Mouse (Mus musculus) monocyte, adult 5-6 weeks (primary cell): ENCODE results near the gene Ripk1. TPM values are rescaled to one million over a fixed set of nuclear protein-coding genes. Genes with fewer than 3 reads are reported as not detected.
"Not testable (repeated sequence)": the region's sequence is repeated elsewhere in the genome, so short reads cannot be mapped to it uniquely, and the experiment has no call there.

Experiments used
- ATAC-seq: fragments of 153-309, 156-312 bp; replicated peaks from 2 replicates; pipeline ENCODE4 v1.8.0; 2017; ENCODE audit warnings: mild to moderate bottlenecking; ENCODE audit not compliant: low TSS enrichment, insufficient number of reproducible peaks, severe bottlenecking, poor library complexity, low FRiP score
- total RNA-seq: library from RNA; stranded (forward); fragments of 200-1000, 200-491, 200-594 nt; gene quantifications from 3 replicates; pipeline ENCODE4 v1.2.3, GENCODE M21; 2017

The Ripk1 gene
- total RNA-seq, 1 experiment from 2014 or later = 90.4 TPM

DNA sequence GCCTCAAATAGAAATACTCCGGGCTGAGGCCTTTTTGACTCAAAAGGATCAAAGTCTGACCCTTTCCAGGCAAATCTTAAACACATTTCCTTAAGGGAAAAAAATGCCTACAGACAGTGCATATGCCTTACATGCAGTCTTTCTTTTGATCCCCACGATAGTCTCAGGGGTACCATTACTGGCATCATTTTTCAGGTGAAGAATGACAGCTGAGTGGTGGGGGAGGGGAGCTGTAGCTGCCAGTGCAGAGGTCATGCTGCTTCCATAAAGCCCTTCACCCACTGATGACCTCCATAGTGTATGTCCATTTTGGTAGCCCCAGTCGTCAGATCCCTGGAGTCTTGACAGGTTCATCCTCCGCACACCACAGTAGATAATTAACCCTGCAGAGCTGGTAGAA is 68.1 kb downstream of the Ripk1 start:
- no peak for ATAC-seq

DNA sequence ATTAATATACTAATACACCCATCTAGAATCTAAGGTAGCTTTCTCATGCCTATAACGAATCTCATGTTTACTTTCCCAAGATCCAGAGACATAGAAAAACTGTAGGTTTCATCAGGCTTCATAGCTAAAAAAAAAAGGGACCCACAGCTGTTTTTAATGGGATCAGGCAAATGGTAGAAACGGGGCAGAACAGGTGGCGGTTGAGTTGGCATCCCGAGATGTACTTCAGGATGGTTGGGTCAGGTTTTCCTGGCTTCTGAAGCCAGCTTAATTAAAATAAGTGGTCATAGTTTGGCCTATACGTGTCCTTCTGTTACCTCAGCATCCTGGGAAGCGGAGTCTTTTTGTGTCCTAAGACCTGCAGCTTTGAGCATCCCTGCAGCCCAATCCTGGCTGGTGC is 69.7 kb downstream of the Ripk1 start:
- no peak for ATAC-seq

DNA sequence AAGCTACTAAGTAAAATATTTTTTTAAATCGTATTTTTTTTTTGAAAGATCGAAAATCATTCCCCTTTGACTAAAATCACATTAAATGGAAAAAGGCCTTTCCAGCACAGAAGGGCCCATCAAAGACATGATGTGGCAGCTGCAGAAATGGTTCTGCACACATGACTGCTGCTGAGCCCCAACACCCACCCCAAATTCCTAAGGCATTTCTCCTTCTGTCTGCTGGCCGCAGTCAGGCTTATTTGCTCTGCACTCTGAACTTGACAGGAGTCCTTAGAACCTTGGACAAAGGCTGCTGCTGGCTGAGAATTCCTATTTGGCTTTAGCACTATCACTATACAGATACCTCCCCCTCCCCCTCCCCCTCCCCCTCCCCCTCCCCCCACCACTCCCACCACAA is 70.7 kb downstream of the Ripk1 start:
- ATAC-seq = no peak

DNA sequence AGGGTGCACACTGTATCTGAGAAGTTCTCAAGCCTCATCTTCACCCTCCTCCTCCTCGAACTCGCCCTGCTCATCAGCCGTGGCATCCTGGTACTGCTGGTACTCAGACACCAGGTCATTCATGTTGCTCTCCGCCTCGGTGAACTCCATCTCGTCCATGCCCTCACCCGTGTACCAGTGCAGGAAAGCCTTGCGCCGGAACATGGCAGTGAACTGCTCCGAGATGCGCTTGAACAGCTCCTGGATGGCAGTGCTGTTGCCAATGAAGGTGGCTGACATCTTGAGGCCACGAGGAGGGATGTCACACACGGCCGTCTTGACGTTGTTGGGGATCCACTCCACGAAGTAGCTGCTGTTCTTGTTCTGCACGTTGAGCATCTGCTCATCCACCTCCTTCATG is 72.3 kb downstream of the Ripk1 start:
- not testable (repeated sequence) for ATAC-seq

DNA sequence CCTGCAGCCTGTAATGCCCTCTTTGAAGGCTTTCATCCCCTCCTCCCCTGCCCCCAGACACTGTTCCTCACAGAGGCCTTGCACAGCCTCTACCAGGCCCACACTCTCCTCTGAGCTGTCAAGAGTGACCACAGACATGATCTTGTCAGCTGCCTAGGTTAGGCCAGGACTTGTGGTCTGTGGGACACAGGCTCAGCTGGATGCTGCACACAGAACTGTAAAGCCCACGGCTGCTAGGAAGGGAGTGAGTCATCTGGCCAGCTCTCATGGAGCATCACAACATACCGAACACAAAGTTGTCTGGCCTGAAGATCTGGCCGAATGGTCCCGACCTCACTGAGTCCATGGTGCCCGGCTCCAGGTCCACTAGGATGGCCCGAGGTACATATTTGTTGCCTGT is 73.7 kb downstream of the Ripk1 start:
- ATAC-seq = not testable (repeated sequence)

DNA sequence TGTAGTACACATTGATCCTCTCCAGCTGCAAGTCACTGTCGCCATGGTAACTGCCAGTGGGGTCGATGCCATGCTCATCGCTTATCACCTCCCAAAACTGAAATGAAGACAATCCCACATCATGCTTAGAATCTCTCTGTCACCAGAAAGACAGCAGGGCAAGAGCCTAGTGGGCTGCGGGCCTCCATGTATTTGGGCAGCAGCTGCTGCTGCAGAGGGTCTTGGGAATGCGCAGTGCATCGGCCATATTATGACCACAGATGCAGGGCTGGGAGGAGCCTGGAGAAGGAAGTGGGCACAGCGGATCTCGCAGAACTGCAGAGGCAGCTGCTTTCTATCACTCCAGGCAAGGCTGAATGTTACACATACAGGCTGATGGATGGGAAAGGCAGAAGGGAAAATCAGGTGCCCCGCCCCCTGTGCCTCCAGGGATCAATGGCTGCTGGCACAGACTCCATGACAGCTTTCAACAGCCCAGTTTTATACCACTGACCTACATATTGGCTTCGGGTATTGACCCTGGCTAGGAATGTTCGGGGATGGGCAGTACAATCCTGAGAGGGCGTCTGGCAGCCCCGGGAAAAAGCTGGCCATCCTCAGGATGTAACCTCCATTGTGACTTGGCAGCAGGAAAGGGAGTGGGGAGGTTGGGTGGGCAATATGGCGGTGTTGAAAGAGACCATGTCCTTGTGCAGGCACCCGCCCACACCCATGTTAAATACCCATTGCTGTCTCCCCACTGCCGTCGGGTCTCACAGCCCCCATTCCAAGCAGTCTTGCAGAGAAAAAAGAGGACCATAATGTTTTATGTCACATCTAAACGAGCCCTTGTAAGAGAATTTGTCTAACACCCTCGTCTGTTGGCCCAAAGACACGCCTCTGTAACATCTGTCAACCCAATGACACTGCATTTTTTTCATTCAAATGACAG is 74.7 kb downstream of the Ripk1 start:
- ATAC-seq = 0 out of 2 replicates have a peak, but pooled peaks have one; percentile 11

DNA sequence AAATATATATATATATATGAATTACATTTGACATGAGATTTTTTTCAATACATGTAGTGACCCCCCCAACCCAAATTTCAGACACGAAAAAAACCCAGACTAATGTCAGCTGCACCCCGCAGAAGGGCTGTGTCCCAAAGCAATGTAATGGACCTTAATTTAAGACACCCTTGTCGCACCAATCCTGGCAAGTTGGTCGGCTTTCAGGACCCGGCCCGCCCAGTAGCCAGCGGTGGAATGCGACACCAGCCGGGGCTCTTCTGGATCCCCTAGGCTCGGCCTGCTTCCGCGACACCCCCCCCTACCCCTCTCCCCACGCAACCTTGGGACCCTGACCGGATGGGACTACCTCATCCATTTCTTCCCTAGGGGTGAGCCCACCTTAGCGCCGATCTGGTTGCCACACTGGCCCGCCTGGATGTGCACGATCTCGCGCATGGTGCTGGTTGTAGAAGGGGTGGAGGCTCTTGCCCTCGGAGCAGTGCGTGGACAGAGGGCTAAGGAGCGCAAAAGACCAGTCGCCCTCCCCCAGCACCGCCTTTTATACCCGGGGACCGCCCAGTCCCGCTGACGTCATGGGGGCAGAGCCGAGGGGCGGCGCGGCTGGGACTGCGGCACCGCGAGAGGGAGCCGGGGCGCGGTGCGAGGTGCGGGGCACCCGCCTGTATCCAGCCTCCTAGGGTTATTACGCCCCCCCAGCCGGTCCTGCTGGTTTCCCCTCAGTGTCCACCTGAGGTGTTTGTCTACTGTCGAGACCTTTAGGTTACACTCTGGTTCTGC is 75.5 kb downstream of the Ripk1 start, which contains the start of gene Tubb2a:
Gene Tubb2a, minus strand, starts transcription at position 516 of the 780 bp plus-strand sequence.
- peak; percentile 78 for ATAC-seq

DNA sequence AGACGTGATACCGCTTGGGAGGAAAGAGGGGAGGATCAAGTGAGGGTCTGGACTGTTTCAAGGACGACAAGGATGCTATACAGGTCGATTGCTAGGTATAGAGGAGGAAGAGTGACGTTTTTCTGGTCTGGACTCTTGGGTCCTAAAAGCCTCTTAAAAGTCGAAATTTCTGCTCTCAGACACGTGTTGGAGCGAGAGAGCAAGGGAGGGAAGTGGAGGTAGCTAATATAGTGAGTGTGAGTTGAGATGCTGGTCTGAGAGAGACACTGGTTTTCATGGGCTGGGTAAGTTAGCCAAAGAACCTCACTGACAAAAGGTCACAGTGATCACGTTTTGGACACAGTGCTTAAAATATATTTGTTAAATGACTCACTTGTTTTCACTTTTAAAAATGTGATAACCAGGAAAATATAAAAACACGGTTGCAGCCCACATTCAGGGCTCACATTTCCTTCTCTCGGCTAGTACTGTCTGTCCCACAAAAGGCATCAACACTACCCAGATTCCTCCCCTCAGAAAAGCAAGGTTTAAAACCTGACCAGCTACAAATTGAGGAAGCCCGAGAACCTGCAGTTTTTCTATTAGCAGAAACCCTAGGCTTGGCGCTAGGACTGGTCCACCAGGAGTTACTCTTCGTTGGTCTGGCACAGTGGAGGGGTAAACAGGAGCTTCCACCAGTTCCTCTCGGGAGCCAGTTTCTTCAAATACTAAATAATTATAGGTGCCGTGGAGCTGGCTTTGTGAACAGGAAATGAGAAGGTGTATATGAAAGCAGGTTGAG is 76.5 kb downstream of the Ripk1 start:
- ATAC-seq = no peak

DNA sequence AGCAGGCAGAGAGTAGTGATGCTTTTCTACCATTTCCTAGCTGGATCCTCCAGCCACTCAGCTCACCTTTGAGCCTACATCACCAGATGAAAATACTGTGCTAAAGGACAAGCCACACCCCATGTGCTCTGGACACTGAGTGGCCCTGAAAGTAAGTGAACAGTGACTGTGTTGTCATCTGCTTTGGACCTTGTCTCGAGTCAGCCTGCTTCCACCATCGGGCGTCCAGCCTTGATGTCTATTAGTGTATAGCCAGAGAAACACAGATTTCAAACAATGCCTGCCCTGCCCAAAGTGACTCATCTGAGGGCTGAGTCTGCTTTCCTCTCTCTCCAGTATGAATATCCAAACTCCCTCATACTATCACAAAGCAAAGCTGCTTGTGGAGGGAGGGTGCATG is 77.6 kb downstream of the Ripk1 start:
- no peak for ATAC-seq

DNA sequence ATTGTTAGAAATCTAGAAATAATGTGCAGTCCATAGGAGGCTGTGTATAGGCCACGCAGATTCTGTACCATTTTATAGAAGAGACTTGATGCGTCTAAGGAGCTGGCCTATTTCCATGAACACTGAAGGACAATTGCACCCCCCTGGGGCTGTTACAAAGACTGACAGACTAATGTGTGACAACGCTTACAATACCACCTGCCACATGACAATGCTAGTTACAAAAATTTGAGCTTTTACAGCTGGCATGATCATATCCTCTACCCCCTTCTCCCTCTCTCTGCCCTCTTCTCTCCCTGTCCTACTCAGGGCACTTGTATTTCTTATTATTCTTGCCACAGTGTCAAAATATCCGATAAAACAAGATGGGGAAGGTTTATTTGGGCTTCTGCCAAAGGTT is 79.8 kb downstream of the Ripk1 start:
- ATAC-seq = no peak

DNA sequence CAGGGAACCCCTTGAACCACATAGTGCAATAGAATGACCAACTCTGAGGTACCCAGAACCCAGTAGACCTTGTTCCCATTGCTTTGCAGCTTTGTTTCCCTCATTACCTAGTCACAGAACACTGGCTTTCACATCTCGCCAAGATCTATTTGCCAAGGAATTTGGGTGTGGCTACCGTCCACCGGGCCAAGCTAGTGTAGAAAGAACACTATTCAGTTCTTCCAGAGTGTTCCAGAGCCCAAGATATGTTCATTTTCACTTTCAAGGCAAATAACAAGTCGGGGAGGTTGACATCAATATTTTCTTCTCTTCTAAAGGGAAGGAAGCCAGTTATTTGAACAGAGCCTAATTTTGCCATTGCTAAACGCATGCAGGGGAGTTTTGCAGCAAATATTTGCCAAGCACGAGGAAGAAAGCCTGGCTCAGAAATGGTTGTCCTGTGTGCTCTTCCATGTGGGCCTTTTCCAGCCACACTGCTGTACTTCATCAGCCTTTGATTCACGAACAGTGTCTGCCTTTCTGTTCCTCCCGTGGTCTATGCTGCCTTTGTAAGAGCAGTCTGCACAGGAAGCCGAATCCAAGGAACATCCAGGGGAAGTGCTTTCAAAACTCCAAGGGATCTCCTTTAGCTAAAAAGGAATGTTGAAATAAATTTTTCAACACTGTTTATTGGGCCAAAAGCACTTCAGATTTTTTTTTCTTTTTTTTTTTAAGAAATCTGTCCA is 82.0 kb downstream of the Ripk1 start:
- ATAC-seq = no peak

Other genes starting within 250 kb of the Ripk1 start
- gene Serpinb6e, start 159.0 kb upstream of the Ripk1 start, total RNA-seq = not detected in 3 replicates
- gene Serpinb6c, start 96.7 kb upstream of the Ripk1 start, total RNA-seq = not detected in 3 replicates
- gene Nqo2, start 37.7 kb upstream of the Ripk1 start, total RNA-seq = 23.0 to 32.6 TPM (median 30.4 TPM) in 3 replicates
- 73.1 to 121 TPM (median 104 TPM) in 3 replicates for gene Serpinb6a, start 431 bp downstream of the Ripk1 start, total RNA-seq
- gene Bphl, start 35.2 kb downstream of the Ripk1 start, total RNA-seq = 3.4 to 10.3 TPM (median 10.2 TPM) in 3 replicates
- gene Tubb2a, start 75.6 kb downstream of the Ripk1 start, total RNA-seq = 29.8 to 47.6 TPM (median 39.0 TPM) in 3 replicates
- gene Tubb2b, start 128.1 kb downstream of the Ripk1 start, total RNA-seq = 5.1 to 7.5 TPM (median 5.7 TPM) in 3 replicates
- gene Psmg4, start 160.6 kb downstream of the Ripk1 start, total RNA-seq = 59.4 to 101 TPM (median 76.2 TPM) in 3 replicates